Mouse (Mus musculus) cortical plate, adult 2 months (tissue): ENCODE measurements around the gene Fancg. TPM values are rescaled to one million over a fixed set of nuclear protein-coding genes. Genes with fewer than 3 reads are reported as not detected.

Source experiments
- H3K27ac ChIP-seq: fragments of 200-500 bp; 2 replicates; pipeline ENCODE4 v1.5.1; 2012; ENCODE audit warnings: low read length, control low read depth, inconsistent platforms; ENCODE audit not compliant: insufficient read depth
- H3K4me1 ChIP-seq: fragments of 200-500 bp; 2 replicates; pipeline ENCODE4 v1.6.1; 2011; ENCODE audit warnings: low read length; ENCODE audit not compliant: control insufficient read depth, insufficient read depth
- H3K4me3 ChIP-seq: fragments of 200-500 bp; 2 replicates; pipeline ENCODE4 v1.5.1; 2011; ENCODE audit warnings: mild to moderate bottlenecking, low read length, control low read depth; ENCODE audit not compliant: insufficient read depth
- CTCF ChIP-seq: fragments of 200-500 bp; IDR thresholded peaks from 2 replicates; pipeline ENCODE4 v1.5.1; 2011; ENCODE audit warnings: mild to moderate bottlenecking, control low read depth, low read length; ENCODE audit not compliant: insufficient read depth; ENCODE audit errors: extremely low read depth
- POLR2A ChIP-seq: fragments of 200-500 bp; IDR thresholded peaks from 2 replicates; pipeline ENCODE4 v1.6.1; 2011; ENCODE audit warnings: mild to moderate bottlenecking, low read length, control low read depth; ENCODE audit not compliant: insufficient read depth; ENCODE audit errors: extremely low read depth
- polyA plus RNA-seq: library from polyadenylated mRNA; depleted of rRNA; stranded (reverse); fragments of >200 nt; gene quantifications from 2 replicates; pipeline ENCODE4 v1.2.3, GENCODE M21; 2012

Gene Fancg
- polyA plus RNA-seq, 1 experiment = 25.0 TPM

GRCm38 (mm10) chr4:43045285-43045658, 35.0 kb upstream of the Fancg start:
- Histone ChIP-seq H3K4me1 (peaks cover 5% of the 10 kb centered on the region; the same call in 1 of the 2 replicates), H3K4me3 (peak overlapping the region; percentile 62), H3K27ac (no peak overlapping the region)
- TF ChIP-seq POLR2A (no peak), CTCF (no peak)

- H3K4me1 ChIP-seq = peaks cover 5% of the 10 kb centered on the region; the same call in 1 of the 2 replicates
- H3K27ac ChIP-seq = peak overlapping the region; percentile 71
- TF ChIP-seq CTCF = no peak
- peak overlapping the region; percentile 62; the same call in 1 of the 2 replicates for H3K4me3 ChIP-seq
Measured at GRCm38 (mm10) chr4:43044673-43045072, 34.4 kb upstream of the Fancg start.

GRCm38 (mm10) chr4:43043644-43044357, 33.5 kb upstream of the Fancg start:
- Histone ChIP-seq H3K4me1 (peaks cover 5% of the 10 kb centered on the region; the same call in 1 of the 2 replicates), H3K4me3 (no peak overlapping the region; the same call in 1 of the 2 replicates), H3K27ac (peak overlapping the region; percentile 71)
- TF ChIP-seq CTCF = no peak
- no peak for TF ChIP-seq POLR2A

- TF ChIP-seq POLR2A (no peak), CTCF (no peak)
- Histone ChIP-seq H3K27ac (no peak overlapping the region), H3K4me3 (no peak overlapping the region), H3K4me1 (peaks cover 7% of the 10 kb centered on the region; the same call in 1 of the 2 replicates)
Measured at GRCm38 (mm10) chr4:43040881-43041547, 30.7 kb upstream of the Fancg start.

DNA sequence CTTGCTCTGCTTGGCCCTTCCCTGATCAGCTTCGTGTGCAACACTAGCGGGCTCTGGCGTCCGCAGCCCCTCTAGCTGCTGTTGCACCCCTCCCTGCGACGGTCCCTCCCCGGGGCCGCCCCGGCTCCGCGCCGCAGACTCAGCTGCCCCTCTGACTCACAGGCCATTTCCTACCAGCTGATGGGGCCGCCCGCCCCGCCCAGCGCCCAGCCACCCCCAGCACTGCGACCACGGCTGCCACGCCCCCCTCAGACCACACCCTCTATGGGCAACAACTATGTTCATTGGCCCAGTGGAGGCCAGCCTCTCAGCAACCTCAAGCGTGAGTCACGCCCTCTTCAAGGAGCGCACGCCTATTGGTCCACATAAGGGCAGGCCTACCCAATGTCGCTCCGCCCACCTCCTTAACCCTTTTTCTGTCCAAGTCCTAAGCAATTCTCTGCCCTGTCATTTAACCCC, 29.8 kb upstream of the Fancg start:
- peak overlapping the region; percentile 56 for H3K4me3 ChIP-seq
- peaks cover 5% of the 10 kb centered on the region; the same call in 1 of the 2 replicates for H3K4me1 ChIP-seq
- no peak overlapping the region for H3K27ac ChIP-seq
- TF ChIP-seq POLR2A (peak; percentile 60; the same call in 1 of the 2 replicates), CTCF (no peak)

- no peak overlapping the region for H3K27ac ChIP-seq
- H3K4me1 ChIP-seq = peaks cover 4% of the 10 kb centered on the region; the same call in 1 of the 2 replicates
- no peak for TF ChIP-seq CTCF
- TF ChIP-seq POLR2A = no peak
- peak overlapping the region; percentile 56 for H3K4me3 ChIP-seq
Measured at GRCm38 (mm10) chr4:43039609-43040008, 29.3 kb upstream of the Fancg start.

- no peak overlapping the region for H3K27ac ChIP-seq
- H3K4me3 ChIP-seq = peak overlapping the region; percentile 56
- TF ChIP-seq CTCF (no peak), POLR2A (peak; percentile 58; the same call in 1 of the 2 replicates)
- H3K4me1 ChIP-seq = peaks cover 2% of the 10 kb centered on the region; the same call in 1 of the 2 replicates
Measured at GRCm38 (mm10) chr4:43038567-43039495, 28.5 kb upstream of the Fancg start.

GRCm38 (mm10) chr4:43037860-43038566, 27.7 kb upstream of the Fancg start:
- Histone ChIP-seq H3K4me3 (no peak overlapping the region; the same call in 1 of the 2 replicates), H3K27ac (no peak overlapping the region)
- no peak for TF ChIP-seq CTCF
- TF ChIP-seq POLR2A = no peak

More at GRCm38 (mm10) chr4:43037860-43038566, 27.7 kb upstream of the Fancg start:
- peaks cover 2% of the 10 kb centered on the region; the same call in 1 of the 2 replicates for H3K4me1 ChIP-seq
